Mouse (Mus musculus) stomach, embryonic 14.5 days (tissue): ENCODE results near the gene Ssc5d. TPM values are rescaled to one million over a fixed set of nuclear protein-coding genes. Genes with fewer than 3 reads are reported as not detected.

Source experiments
- polyA plus RNA-seq: library from polyadenylated mRNA; unstranded; fragments of >200 nt; fragmentation: Nextera tagmentation; extraction: Ambion mirVana; gene quantifications from 2 replicates; pipeline ENCODE4 v1.2.1, GENCODE M21; 2014

Ssc5d gene
- polyA plus RNA-seq, 1 experiment from 2014 or later = 3.9 TPM

Other genes starting within 250 kb of the Ssc5d start
- gene Hspbp1, start 240.7 kb upstream of the Ssc5d start, polyA plus RNA-seq = 84.8 and 94.2 TPM in 2 replicates
- 2.3 and 4.0 TPM in 2 replicates for gene Brsk1, start 235.2 kb upstream of the Ssc5d start, polyA plus RNA-seq
- gene Tmem150b, start 200.5 kb upstream of the Ssc5d start, polyA plus RNA-seq = 0.36 and 0.78 TPM in 2 replicates
- gene Kmt5c, start 185.7 kb upstream of the Ssc5d start, polyA plus RNA-seq = 59.2 and 59.4 TPM in 2 replicates
- gene Cox6b2, start 172.7 kb upstream of the Ssc5d start, polyA plus RNA-seq = 72.0 and 85.2 TPM in 2 replicates
- not detected in 2 replicates for gene Fam71e2, start 154.5 kb upstream of the Ssc5d start, polyA plus RNA-seq
- gene Il11, start 142.9 kb upstream of the Ssc5d start, polyA plus RNA-seq = 0.17 and 0.27 TPM in 2 replicates
- gene Tmem190, start 142.8 kb upstream of the Ssc5d start, polyA plus RNA-seq = 0.55 TPM in 1 of 2 replicates, not detected in the other
- 8.7 and 10.6 TPM in 2 replicates for gene Tmem238, start 136.1 kb upstream of the Ssc5d start, polyA plus RNA-seq
- gene Rpl28, start 132.9 kb upstream of the Ssc5d start, polyA plus RNA-seq = 301 and 312 TPM in 2 replicates
- gene Ube2s, start 113.2 kb upstream of the Ssc5d start, polyA plus RNA-seq = 318 and 349 TPM in 2 replicates
- gene Shisa7, start 81.1 kb upstream of the Ssc5d start, polyA plus RNA-seq = 0.70 and 1.0 TPM in 2 replicates
- gene Isoc2b, start 55.5 kb upstream of the Ssc5d start, polyA plus RNA-seq = 7.0 and 7.8 TPM in 2 replicates
- 0.94 and 0.98 TPM in 2 replicates for gene Isoc2a, start 48.6 kb upstream of the Ssc5d start, polyA plus RNA-seq
- not detected in 2 replicates for gene Gm36210, start 19.3 kb upstream of the Ssc5d start, polyA plus RNA-seq
- gene Zfp628, start 10.6 kb upstream of the Ssc5d start, polyA plus RNA-seq = 4.3 and 4.5 TPM in 2 replicates
- gene Nat14, start 3.8 kb upstream of the Ssc5d start, polyA plus RNA-seq = 3.5 and 4.0 TPM in 2 replicates
- 0.55 and 1.4 TPM in 2 replicates for gene Sbk2, start 38.6 kb downstream of the Ssc5d start, polyA plus RNA-seq
- gene Sbk3, start 45.4 kb downstream of the Ssc5d start, polyA plus RNA-seq = 0.07 TPM in 1 of 2 replicates, not detected in the other
- 39.5 and 48.8 TPM in 2 replicates for gene Zfp579, start 70.4 kb downstream of the Ssc5d start, polyA plus RNA-seq
- gene Zfp524, start 88.6 kb downstream of the Ssc5d start, polyA plus RNA-seq = 14.1 and 18.0 TPM in 2 replicates
- gene Fiz1, start 88.9 kb downstream of the Ssc5d start, polyA plus RNA-seq = 33.0 and 35.7 TPM in 2 replicates
- gene Gm44973, start 89.7 kb downstream of the Ssc5d start, polyA plus RNA-seq = 1.2 and 3.3 TPM in 2 replicates
- gene Zfp865, start 94.6 kb downstream of the Ssc5d start, polyA plus RNA-seq = 8.9 and 9.1 TPM in 2 replicates
- 22.4 and 25.0 TPM in 2 replicates for gene Ccdc106, start 94.8 kb downstream of the Ssc5d start, polyA plus RNA-seq
- not detected in 2 replicates for gene 4632433K11Rik, start 108.3 kb downstream of the Ssc5d start, polyA plus RNA-seq
- gene Zfp784, start 112.7 kb downstream of the Ssc5d start, polyA plus RNA-seq = 4.6 and 6.2 TPM in 2 replicates
- gene Zfp580, start 125.8 kb downstream of the Ssc5d start, polyA plus RNA-seq = 35.7 and 44.1 TPM in 2 replicates
- gene U2af2, start 136.4 kb downstream of the Ssc5d start, polyA plus RNA-seq = 106 and 119 TPM in 2 replicates
- gene Epn1, start 154.4 kb downstream of the Ssc5d start, polyA plus RNA-seq = 63.2 and 63.4 TPM in 2 replicates
- gene Rfpl4, start 191.2 kb downstream of the Ssc5d start, polyA plus RNA-seq = not detected in 2 replicates
- 0.25 TPM in 1 of 2 replicates, not detected in the other for gene Rasl2-9, start 200.2 kb downstream of the Ssc5d start, polyA plus RNA-seq
- not detected in 2 replicates for gene Vmn1r55, start 223.9 kb downstream of the Ssc5d start, polyA plus RNA-seq